Mouse (Mus musculus) left cerebral cortex, adult 11 months (tissue): ENCODE measurements around the gene Gm42906.

Source experiments
- DNase-seq: peaks from one replicate; pipeline ENCODE4 v3.0.0; 2022; ENCODE audit warnings: low spot score

The Gm42906 gene

GRCm38 (mm10) chr5:151232576-151233299 is 195.2 kb downstream of the Gm42906 start:
- DNase-seq, result no peak

GRCm38 (mm10) chr5:151231861-151232260 is 196.1 kb downstream of the Gm42906 start:
- no peak for DNase-seq

- DNase-seq, result no peak
Observed at GRCm38 (mm10) chr5:151231411-151231810, 196.6 kb downstream of the Gm42906 start.

- no peak for DNase-seq
Observed at GRCm38 (mm10) chr5:151230427-151230826, 197.5 kb downstream of the Gm42906 start.

- no peak for DNase-seq
Observed at GRCm38 (mm10) chr5:151228367-151229005, 199.5 kb downstream of the Gm42906 start.

- no peak for DNase-seq
Observed at GRCm38 (mm10) chr5:151223696-151224366, 204.1 kb downstream of the Gm42906 start.

GRCm38 (mm10) chr5:151222791-151223190 is 205.2 kb downstream of the Gm42906 start:
- no peak for DNase-seq

GRCm38 (mm10) chr5:151218689-151219115 is 209.3 kb downstream of the Gm42906 start:
- DNase-seq, result no peak

GRCm38 (mm10) chr5:151213097-151213496 is 214.9 kb downstream of the Gm42906 start:
- no peak for DNase-seq

GRCm38 (mm10) chr5:151210869-151211268 is 217.1 kb downstream of the Gm42906 start:
- no peak for DNase-seq

- DNase-seq, result no peak
Observed at GRCm38 (mm10) chr5:151210060-151210459, 217.9 kb downstream of the Gm42906 start.

- DNase-seq, result no peak
Observed at GRCm38 (mm10) chr5:151205017-151205416, 222.9 kb downstream of the Gm42906 start.

GRCm38 (mm10) chr5:151202925-151203324 is 225.0 kb downstream of the Gm42906 start:
- no peak for DNase-seq

- DNase-seq, result no peak
Observed at GRCm38 (mm10) chr5:151201220-151201619, 226.7 kb downstream of the Gm42906 start.

- DNase-seq, result no peak
Observed at GRCm38 (mm10) chr5:151199235-151199634, 228.7 kb downstream of the Gm42906 start.

- no peak for DNase-seq
Observed at GRCm38 (mm10) chr5:151196603-151197272, 231.2 kb downstream of the Gm42906 start.

GRCm38 (mm10) chr5:151193885-151194520 is 234.0 kb downstream of the Gm42906 start:
- no peak for DNase-seq

GRCm38 (mm10) chr5:151192266-151192665 is 235.7 kb downstream of the Gm42906 start:
- no peak for DNase-seq

- no peak for DNase-seq
Observed at GRCm38 (mm10) chr5:151190764-151191163, 237.2 kb downstream of the Gm42906 start.

GRCm38 (mm10) chr5:151189789-151190378 is 238.1 kb downstream of the Gm42906 start:
- no peak for DNase-seq

- DNase-seq, result no peak
Observed at GRCm38 (mm10) chr5:151189321-151189720, 238.6 kb downstream of the Gm42906 start.

GRCm38 (mm10) chr5:151188659-151189058 is 239.3 kb downstream of the Gm42906 start:
- DNase-seq, result no peak
